Mouse (Mus musculus): ENCODE measurements around the gene Gcn1l1.
"Not testable (repeated sequence)": the region's sequence is repeated elsewhere in the genome, so short reads cannot be mapped to it uniquely, and the experiment has no call there.

The Gcn1l1 gene

GRCm38 (mm10) chr5:115559237-115560101, 5.6 kb upstream of the Gcn1l1 start, which contains the start of gene Rplp0:
Rplp0 (plus strand) TSS chr5:115559467.
- peak; percentile 100 for DNase-seq (ENCODE audit: low spot score)

DNA sequence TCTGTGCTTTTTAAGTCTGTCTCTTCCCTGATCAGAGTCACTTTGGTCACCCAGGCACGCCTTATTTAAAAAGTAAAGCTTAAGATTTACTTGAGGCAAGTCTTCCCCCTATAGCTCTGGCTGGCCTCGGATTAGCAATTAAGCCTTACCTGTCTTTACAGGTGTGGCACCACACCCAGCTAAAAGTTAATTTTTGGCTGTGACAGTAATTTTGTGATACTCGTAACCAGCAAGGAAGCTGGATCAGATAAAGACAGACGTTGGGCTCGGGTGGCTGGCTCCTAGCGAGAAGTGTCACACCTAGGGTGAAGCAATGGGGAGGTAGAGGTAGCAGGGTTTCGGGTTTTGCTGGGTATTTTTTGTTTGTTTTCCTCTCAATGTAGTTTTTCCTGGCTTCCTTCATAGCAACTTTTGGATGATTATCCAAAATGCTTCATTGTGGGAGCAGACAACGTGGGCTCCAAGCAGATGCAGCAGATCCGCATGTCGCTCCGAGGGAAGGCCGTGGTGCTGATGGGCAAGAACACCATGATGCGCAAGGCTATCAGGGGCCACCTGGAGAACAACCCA, 4.6 kb upstream of the Gcn1l1 start:
- no peak for DNase-seq (ENCODE audit: low spot score)

DNA sequence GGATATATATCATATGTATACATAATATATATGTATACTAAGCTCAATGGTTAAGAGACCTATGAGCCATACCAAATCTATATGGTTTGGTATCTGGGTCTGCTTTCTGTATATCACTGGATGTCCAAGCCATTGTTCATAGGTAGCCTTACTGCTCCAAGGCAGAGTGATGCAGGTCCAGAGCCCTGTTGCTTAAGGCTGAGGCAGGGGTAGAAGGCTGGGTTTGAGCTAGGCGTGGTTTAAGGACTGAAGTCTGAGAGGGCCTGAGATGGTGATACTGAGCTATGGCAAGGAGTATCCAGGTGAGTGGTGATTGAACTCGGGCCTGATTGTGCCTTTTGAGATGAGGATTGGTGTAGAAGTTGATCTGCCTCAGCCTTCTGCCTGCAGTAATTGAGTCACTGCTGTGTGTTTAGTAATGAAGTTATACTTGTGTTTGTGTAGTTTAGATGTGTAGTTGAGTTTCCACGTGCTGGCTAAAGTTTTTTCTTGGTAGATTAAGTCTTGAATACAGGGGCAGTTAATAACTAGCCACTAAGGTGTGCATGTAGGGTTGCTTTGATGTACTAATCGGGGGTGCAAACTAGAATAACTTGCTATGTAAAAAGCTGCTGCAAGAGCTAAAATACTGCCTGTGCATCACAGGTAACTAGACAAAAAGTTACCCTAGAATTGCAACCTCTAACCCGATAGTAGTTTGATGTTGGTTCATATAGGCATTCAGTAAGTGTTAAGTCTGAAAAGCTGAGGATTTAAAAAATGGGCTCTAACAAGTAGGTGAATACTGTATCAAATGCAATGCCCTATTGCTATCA, 1.1 kb upstream of the Gcn1l1 start:
- no peak for DNase-seq (ENCODE audit: low spot score)

DNA sequence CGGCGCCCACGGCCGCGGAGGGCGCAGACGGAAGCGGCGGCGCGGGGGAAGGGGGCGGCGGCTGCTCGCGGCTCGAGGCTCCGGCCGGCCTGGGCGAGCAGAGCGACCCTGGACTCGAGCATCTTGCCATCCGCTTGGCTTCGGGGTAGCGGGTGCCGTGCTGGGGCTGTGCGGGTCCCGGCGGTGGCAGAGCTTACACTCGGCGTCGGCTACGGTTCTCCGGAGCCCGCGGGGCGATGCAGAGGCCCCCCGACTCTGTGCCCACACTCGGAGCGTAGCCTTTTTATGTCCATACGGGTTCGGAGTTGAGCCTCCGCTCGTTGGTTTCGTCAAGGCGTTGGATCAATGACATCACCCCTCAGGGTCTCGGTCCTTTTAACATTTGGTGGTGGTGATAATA, 349 bp downstream of the Gcn1l1 start:
- no peak for DNase-seq (ENCODE audit: low spot score)

DNA sequence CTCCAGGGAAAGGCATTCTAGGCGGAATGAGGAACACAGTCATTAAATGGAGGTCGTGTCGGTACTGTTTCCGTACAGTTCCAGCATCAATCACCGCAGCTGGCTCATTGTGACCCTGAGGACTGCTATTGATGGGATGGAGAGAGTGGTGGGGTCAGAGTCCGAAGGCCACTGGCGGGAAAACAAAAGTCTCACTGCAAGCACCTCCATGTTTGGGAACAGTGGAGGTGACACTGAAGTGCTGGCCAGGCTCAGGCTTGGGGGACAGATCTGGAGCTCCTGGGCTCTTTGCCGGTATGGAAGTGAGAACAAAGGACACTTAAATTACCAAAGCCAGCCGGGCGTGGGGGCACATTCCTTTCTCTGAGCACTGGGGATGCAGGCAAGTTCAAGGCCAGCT, 3.6 kb downstream of the Gcn1l1 start:
- no peak for DNase-seq (ENCODE audit: low spot score)

DNA sequence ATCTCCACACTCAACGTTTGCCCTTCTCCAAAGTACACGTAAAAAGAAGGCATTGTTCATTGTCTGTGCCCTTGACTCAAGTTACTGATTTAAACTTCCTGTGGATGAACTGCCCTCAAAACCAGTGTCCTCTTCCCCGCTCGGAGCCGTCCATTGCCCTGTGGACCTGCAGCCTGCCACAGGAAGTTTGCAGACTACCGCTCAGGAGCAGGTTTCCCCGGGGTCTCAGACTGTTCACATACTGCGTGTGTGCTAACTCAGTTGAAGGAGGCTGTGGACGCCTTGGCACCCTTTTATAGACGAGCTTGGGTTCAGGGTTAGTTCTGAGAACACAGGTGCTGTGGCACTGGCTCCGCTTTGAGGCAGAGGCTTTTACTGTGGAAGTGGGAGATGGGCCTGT, 4.3 kb downstream of the Gcn1l1 start:
- no peak for DNase-seq (ENCODE audit: low spot score)

- DNase-seq (ENCODE audit: low spot score), result no peak
Measured at GRCm38 (mm10) chr5:115569721-115570120, 4.7 kb downstream of the Gcn1l1 start.

DNA sequence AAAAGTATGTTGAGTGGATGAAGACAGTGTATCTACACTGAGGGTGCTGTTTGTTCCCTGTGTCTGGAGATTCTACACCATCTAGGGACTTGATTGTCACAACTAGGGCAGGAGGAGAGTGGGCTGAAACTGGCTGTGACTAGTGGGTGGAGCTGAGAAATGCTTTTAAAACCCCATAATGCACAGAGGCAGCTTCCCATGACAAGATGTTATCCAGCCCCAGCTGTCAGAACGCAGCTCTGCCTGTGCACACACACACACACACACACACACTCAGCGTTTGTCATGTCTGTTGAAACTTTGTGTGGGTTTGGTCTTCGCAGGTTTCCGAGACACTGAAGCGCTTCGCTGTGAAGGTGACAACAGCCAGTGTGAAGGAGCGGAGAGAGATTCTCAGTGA, 6.0 kb downstream of the Gcn1l1 start:
- DNase-seq (ENCODE audit: low spot score), result no peak

GRCm38 (mm10) chr5:115572679-115573535, 7.9 kb downstream of the Gcn1l1 start:
- DNase-seq (ENCODE audit: low spot score), result no peak

DNA sequence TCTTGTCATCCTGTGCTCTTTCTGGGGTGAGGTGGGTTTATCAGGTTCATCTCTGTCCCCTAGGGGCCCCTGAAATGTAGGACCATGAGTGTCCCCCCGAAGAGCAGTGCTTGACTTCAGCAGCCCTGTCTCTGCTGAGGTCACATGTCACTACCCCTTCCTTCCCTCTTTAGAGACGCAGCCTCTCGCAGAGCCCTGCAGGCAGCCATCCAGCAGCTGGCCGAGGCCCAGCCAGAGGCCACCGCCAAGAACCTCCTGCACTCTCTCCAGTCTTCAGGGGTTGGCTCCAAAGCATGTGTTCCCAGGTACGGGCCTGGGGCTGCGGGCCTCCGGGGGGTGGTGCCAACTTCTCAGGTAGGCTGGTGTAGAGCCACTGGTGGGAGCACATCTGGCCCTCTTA, 9.9 kb downstream of the Gcn1l1 start:
- DNase-seq (ENCODE audit: low spot score), result no peak

DNA sequence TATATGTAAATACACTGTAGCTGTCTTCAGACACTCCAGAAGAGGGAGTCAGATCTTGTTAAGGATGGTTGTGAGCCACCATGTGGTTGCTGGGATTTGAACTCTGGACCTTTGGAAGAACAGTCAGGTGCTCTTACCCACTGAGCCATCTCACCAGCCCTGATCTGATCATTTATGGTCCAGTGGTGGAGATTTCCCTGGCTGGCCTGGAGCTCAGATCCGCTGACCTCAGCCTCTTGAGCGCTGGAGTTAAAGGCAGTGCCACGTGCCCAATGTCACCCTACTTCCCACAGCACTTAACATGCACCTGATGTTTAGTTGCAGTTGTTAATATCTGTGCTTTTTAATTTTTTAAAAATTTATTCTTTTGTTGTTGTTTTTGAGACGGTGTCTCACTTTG, 12.6 kb downstream of the Gcn1l1 start:
- DNase-seq (ENCODE audit: low spot score), result not testable (repeated sequence)

DNA sequence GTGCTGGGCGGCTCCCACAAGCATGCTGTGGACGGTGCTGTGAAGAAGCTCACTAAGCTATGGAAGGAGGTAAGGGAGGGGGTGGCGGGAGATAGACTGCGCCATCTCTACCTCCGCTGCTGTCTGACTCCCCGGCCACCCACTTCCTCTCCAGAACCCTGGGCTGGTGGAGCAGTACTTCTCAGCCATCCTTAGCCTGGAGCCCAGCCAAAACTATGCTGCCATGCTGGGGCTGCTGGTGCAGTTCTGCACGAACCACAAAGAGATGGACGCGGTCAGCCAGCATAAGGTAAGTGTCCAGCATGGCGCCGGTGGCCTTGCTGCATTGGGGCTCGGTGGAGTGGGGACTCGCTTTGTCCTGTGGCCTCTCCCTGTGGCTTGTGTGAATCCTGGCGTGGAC, 13.9 kb downstream of the Gcn1l1 start:
- DNase-seq (ENCODE audit: low spot score), result no peak

- DNase-seq (ENCODE audit: low spot score), result no peak
Measured at GRCm38 (mm10) chr5:115579363-115579762, 14.3 kb downstream of the Gcn1l1 start.

DNA sequence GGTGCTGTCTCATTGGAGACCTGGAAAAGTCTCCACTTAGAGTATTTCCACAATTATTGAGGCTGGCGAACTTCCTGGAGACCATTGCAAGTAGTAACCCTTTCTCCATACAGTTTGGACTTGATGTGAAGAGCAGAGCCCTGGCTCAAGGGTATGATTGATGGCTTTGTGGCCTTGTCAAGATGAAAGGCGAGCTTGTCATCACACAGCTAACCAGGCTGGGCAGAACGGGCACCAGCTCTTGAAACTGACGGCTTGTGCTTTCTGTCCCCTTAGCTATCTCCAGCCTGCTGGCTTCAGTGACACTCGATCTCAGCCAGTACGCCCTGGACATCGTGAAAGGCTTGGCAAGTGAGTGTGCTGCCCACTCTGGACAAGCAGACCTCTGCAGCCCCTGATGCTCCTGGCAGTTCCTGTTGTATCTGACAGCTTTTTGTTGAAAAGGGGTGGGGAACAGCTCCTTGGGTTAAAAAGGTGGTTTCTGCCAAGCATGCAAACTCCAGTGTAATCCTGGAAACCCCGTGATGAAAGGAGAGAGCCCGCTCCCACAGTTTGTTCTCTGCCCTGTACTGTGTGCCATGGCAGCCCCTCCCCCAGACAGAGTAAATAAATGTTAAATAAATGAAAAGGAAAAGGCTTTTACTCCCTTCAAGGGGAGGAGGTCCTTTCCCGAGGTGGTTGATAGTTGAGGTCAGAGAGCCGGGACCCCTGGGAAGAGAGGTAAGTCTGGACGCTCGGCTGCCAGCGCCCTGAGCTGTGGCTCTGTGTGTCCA, 15.4 kb downstream of the Gcn1l1 start:
- no peak for DNase-seq (ENCODE audit: low spot score)

DNA sequence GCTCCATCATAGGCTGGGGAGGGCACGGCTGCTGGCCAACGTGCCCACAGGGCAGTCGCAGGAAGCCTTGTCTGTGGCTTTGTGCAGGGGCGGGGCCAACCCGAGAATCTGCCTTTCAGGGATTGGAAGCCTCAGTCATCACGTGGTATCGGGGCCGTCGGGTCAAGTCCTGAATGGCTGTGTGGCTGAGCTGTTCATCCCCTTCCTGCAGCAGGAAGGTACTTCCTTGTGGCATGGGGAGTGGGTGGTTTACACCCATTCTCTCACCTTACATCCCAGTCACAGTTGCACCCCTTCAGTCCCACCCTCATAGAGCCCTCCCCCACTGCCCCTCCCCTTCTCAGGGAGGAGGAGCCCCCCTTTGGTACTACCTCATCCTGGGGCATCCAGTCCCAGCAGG, 16.6 kb downstream of the Gcn1l1 start:
- DNase-seq (ENCODE audit: low spot score), result no peak

DNA sequence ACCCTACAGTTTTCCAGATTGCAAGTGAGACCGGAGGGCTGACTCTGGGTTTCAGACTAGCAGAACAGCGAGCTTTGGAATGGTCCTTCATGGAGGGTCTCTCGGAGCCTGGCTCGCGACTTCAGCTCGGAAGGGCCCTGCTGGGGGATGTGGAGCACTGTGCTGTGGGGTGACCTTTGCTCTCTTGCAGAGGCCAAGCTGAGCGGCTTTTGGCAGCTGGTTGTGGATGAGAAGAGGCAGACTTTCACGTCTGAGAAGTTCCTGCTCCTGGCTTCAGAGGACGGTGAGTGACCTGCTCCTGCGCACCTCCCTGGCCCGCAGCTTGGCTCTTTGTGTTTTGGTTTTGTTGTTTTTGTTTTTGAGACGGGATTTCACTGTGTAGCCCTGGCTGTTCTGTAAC, 20.6 kb downstream of the Gcn1l1 start:
- no peak for DNase-seq (ENCODE audit: low spot score)

- no peak for DNase-seq (ENCODE audit: low spot score)
Measured at GRCm38 (mm10) chr5:115586166-115586565, 21.1 kb downstream of the Gcn1l1 start.

- no peak for DNase-seq (ENCODE audit: low spot score)
Measured at GRCm38 (mm10) chr5:115586780-115587179, 21.7 kb downstream of the Gcn1l1 start.

GRCm38 (mm10) chr5:115591028-115591427, 26.0 kb downstream of the Gcn1l1 start:
- DNase-seq (ENCODE audit: low spot score), result no peak

- no peak for DNase-seq (ENCODE audit: low spot score)
Measured at GRCm38 (mm10) chr5:115591506-115591905, 26.5 kb downstream of the Gcn1l1 start.

- no peak for DNase-seq (ENCODE audit: low spot score)
Measured at GRCm38 (mm10) chr5:115603561-115603960, 38.5 kb downstream of the Gcn1l1 start.

Measured in ovary, postnatal 14 days (tissue).